Mouse (Mus musculus): ENCODE measurements at regions not wholly inside any gene's neighbourhood (a gene's known extent, or its start where the extent isn't known, plus 50 kb on each side); places are given as distances from the start of the nearest gene placed in this dataset.
"Not testable (repeated sequence)": the region's sequence is repeated elsewhere in the genome, so short reads cannot be mapped to it uniquely, and the experiment has no call there.

DNA sequence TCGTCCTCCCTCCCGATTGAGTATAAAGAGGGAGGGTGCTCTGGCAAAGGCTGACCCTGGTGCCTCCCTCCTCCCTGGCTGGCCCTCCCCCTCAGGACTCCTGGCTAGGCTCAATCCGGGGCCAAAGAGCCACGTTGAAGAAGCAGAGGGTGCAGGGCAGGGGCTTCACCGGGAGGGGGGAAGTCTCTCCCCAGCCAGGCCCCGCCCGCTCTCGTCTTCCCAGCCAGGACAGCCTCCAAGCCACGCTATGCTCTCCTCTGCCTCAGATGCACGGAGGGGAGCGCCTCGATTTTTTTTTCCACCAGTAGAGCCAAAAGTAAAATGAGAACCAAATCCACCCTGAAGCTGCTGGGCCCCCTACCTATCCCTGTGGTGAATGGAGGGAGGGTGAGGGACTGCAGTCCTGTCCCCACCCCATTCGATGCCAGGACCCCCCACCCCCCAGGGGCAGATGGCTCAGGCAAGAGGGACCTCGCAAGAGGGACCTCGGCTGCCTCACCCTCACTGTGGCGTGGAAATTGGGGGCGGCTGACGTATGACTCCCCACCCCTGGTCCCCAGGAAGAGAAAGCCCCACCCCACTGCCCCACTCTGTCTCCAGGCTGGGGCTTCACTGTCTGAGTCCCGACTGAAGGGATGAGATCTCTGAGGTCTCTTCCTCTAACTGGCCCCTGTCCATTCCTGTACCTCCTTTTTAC is 53.2 kb upstream of the Col1a1 start:
- H3K9me3 ChIP-seq = no peaks in the 10 kb centered on the region
- peaks cover 62% of the 10 kb centered on the region for H3K27me3 ChIP-seq
- peak overlapping the region; percentile 40 for H3K4me2 ChIP-seq
- peak overlapping the region; percentile 36; the same call in 1 of the 2 replicates for H3K27ac ChIP-seq
- 0 out of 2 replicates have a peak overlapping the region, but pooled peaks have one; percentile 7 for H3K4me3 ChIP-seq (replicated peaks)
- no peaks in the 10 kb centered on the region for H3K36me3 ChIP-seq (replicated peaks)
- 6% methylated on average over 19 of the region's 19 CpGs for WGBS
- no peak for ATAC-seq (ENCODE audit: low FRiP score)
- peak overlapping the region; percentile 42; the same call in 1 of the 2 replicates for H3K9ac ChIP-seq
- peaks cover 29% of the 10 kb centered on the region for H3K4me1 ChIP-seq

DNA sequence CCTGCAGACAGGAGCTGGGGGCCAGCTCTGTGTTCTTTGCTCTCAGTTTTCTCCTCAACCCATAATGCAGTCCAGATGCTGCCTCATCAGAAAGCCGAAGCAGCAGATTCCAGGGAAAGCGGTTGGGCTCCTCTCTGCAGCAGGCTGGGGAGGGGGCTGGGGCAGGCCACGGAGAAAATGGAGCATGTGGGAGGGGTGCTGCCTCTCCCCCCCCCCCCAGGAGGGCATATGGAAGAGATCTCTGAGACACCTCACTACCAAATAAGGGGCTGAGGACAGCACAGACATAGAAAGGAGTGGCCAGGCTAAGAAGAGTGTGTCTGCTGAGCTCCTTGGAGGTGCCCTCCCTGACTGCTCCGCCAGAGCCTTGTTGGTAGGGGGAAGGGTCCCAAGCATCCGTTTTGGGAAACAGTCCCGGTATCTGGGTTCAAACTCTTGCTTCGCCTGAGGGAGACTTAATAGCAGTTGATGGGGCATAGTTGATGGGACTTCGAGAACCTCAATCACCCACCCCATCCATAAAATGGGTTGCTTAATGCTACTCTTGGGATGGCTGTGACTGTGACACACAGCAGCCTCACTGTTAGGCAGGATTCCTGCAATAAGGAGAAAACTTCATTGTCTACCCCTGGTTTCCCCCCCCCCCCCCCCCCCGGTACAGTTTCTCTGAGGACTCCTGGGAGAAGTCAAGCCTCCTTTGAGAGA is 53.9 kb upstream of the Col1a1 start:
- H3K4me1 ChIP-seq = peaks cover 29% of the 10 kb centered on the region
- peaks cover 62% of the 10 kb centered on the region for H3K27me3 ChIP-seq
- H3K36me3 ChIP-seq (replicated peaks) = no peaks in the 10 kb centered on the region
- peak overlapping the region; percentile 36; the same call in 1 of the 2 replicates for H3K27ac ChIP-seq
- 0 out of 2 replicates have a peak overlapping the region, but pooled peaks have one; percentile 7 for H3K4me3 ChIP-seq (replicated peaks)
- WGBS = 20% methylated on average over 9 of the region's 9 CpGs
- peak overlapping the region; percentile 40; the same call in 1 of the 2 replicates for H3K4me2 ChIP-seq
- H3K9me3 ChIP-seq = no peaks in the 10 kb centered on the region
- H3K9ac ChIP-seq = no peak overlapping the region
- no peak for ATAC-seq (ENCODE audit: low FRiP score)

DNA sequence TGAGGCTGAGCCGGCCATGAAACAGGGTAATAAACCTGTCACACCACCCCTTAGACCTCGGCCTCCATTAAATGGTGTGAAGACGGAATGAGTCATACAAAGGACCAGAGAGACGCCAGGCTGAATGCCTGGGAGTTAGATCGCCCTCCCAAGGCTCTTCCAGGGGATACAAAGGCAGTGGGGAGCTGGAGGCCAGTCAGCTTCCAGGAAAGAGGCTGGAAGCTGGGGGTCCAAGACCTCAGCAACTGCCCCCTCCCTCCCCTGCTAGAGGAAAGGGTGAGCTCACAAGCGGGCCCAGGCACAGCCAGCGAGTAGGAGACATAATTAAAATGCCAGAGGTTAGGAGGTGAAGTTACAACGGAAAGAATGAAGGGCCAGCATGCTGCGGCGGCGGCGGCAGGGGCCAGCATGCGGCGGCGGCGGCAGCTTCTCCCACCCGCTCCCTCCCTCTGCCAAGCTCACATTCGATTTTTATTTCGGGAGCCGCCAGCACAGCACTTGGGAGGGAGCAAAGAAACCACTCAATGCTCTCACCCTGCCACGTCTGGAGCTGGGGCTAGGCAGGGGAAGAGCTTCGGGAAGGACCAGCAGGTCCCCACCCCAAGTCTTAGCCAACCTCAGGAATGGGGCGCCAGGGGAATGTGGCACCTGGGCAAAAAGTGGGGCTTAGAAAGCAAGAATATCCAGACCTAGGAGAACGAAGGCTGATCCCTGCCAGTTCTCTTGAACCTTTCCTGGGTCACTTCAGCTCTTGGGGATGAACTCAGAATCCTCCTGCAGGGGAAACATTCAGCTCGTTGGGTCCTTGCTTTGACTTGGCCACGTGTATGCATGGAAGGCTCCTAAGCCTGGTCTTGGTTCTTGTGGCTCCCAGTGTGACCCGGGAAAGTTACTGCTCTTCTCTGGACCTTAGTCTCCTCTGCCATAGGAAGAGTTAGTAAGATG is 54.9 kb upstream of the Col1a1 start:
- peak overlapping the region; percentile 11 for H3K4me3 ChIP-seq (replicated peaks)
- WGBS = 4% methylated on average over 27 of the region's 27 CpGs
- no peaks in the 10 kb centered on the region for H3K9me3 ChIP-seq
- H3K27ac ChIP-seq = peak overlapping the region; percentile 59
- H3K27me3 ChIP-seq = peaks cover 62% of the 10 kb centered on the region
- H3K9ac ChIP-seq = peak overlapping the region; percentile 29; the same call in 1 of the 2 replicates
- ATAC-seq (ENCODE audit: low FRiP score) = no peak
- peaks cover 29% of the 10 kb centered on the region for H3K4me1 ChIP-seq
- peak overlapping the region; percentile 52 for H3K4me2 ChIP-seq
- no peaks in the 10 kb centered on the region for H3K36me3 ChIP-seq (replicated peaks)

DNA sequence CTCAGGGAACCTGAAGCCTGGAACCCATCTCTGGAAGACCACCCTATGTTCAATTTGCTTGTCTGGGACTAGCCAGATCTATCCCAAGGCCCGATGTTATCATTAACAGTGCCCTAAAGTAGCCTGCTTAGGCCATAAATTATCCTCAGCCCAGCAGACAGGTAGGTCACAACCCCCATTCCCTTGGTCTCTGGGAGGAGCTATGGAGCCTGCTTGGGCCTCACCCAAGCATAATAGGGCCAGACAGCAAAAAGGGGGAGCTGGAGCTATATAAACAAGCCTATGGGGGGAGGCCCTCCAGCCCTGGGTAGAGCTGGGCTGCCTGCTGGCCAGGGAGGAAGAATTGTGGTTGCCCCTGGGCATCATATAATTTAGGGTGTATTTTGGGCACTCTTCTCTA is 59.3 kb upstream of the Col1a1 start:
- H3K4me3 ChIP-seq (replicated peaks) = no peak overlapping the region
- no peak for ATAC-seq (ENCODE audit: low FRiP score)

DNA sequence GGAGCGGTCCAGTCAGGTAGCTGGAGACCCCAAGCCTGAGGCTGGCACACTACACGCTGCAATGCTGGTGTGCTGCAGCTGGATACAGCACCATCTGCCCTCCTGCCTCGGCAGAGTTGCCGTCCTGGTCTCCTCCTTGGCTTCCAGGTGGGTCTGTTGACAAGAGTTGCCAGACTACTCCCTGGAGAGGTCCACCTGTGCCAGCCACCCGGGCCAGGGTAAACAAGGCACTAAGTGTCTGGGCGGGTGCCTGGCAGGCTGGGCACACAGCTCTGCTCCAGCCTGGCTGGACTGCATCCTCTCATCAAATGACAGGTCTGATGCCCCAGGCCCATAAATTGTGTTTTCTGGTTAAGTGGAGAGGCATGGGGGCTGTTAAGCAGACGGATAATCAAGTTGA is 61.0 kb upstream of the Col1a1 start:
- 71% methylated on average over 7 of the region's 7 CpGs for WGBS
- H3K27me3 ChIP-seq = peaks cover 52% of the 10 kb centered on the region
- H3K27ac ChIP-seq = no peak overlapping the region
- H3K36me3 ChIP-seq (replicated peaks) = no peaks in the 10 kb centered on the region
- H3K4me2 ChIP-seq = no peak overlapping the region
- no peaks in the 10 kb centered on the region for H3K9me3 ChIP-seq
- no peak for ATAC-seq (ENCODE audit: low FRiP score)
- peaks cover 17% of the 10 kb centered on the region for H3K4me1 ChIP-seq
- no peak overlapping the region for H3K9ac ChIP-seq
- no peak overlapping the region for H3K4me3 ChIP-seq (replicated peaks)

More for the DNA sequence above, 59.3 kb upstream of the Col1a1 start:
- Histone ChIP-seq H3K9ac (no peak overlapping the region), H3K4me1 (peaks cover 28% of the 10 kb centered on the region), H3K36me3 (replicated peaks) (no peaks in the 10 kb centered on the region), H3K27me3 (peaks cover 64% of the 10 kb centered on the region), H3K9me3 (no peaks in the 10 kb centered on the region), H3K4me2 (no peak overlapping the region), H3K27ac (no peak overlapping the region)
- 93% methylated on average over 1 of the region's 1 CpGs for WGBS

DNA sequence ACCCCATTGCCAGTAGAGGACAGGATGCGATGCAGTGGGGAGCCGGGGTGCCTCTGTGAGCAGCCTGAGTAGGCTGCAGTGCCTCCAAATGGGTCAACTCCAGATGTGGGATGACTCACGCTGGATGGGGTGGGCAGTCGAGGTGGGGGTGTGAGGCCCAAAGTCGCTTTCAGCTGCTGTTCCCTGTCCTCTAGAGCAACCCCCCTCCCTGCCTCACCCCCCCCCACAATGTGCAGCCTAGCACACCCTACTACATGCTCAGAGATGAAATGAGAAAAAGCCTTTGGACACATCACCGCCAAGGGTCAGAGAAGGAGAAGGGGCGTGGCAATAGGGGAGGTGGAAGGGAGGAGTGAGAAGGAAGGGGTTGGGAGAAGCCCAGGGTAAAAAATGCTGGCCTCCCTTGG is 61.9 kb upstream of the Col1a1 start:
- H3K4me3 ChIP-seq (replicated peaks) = no peak overlapping the region

DNA sequence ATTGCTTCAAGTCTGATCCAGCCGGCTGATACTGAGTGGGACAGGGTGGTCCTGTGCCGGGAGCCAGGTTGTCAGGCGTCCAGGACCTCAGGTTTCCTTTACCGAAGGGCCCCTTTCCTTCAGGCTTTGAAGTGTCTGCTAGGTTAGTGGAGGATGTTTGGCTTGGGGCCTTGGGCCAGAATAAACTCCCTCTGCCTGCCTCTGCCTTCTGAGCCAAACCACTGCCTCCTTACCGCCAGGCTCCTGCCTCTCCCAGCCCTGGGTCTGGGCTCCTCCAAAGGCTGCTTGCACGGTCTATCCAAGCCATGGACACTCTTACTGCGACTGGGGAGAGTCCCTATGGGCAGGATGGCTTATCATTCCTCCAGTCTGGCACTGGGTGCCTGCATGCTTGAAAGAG is 62.3 kb upstream of the Col1a1 start:
- H3K27me3 ChIP-seq = peaks cover 43% of the 10 kb centered on the region
- peaks cover 17% of the 10 kb centered on the region for H3K4me1 ChIP-seq
- no peaks in the 10 kb centered on the region for H3K9me3 ChIP-seq
- H3K36me3 ChIP-seq (replicated peaks) = no peaks in the 10 kb centered on the region
- H3K27ac ChIP-seq = no peak overlapping the region
- WGBS = 6% methylated on average over 7 of the region's 7 CpGs
- H3K4me2 ChIP-seq = no peak overlapping the region
- H3K4me3 ChIP-seq (replicated peaks) = no peak overlapping the region
- no peak for ATAC-seq (ENCODE audit: low FRiP score)
- no peak overlapping the region for H3K9ac ChIP-seq

More for the DNA sequence above, 61.9 kb upstream of the Col1a1 start:
- 9% methylated on average over 7 of the region's 7 CpGs for WGBS
- Histone ChIP-seq H3K27ac (no peak overlapping the region), H3K4me1 (peaks cover 17% of the 10 kb centered on the region), H3K9me3 (no peaks in the 10 kb centered on the region), H3K4me2 (no peak overlapping the region), H3K36me3 (replicated peaks) (no peaks in the 10 kb centered on the region), H3K27me3 (peaks cover 48% of the 10 kb centered on the region), H3K9ac (no peak overlapping the region)
- ATAC-seq (ENCODE audit: low FRiP score) = no peak

DNA sequence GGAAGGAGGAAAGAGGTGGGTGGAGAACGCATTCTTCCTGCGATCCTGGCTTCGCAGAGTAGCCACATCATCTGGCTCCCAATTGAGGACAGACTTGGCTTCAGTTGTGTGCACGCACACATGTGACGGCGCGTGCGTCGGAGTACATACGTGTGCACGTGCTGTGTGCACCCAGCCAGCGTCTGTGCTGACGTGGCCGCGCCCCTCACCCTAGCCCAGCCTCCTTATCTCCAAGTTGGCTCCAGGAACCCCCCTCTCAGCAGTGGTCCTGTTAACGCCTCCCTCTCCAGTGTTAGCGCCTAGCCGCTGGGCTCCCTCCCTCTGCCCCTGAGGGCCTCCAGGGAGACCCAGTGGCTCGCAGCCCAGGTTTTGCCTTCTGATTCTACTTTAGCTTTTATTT is 63.1 kb upstream of the Col1a1 start:
- Histone ChIP-seq H3K27me3 (peaks cover 42% of the 10 kb centered on the region), H3K4me1 (peaks cover 17% of the 10 kb centered on the region), H3K36me3 (replicated peaks) (no peaks in the 10 kb centered on the region), H3K4me2 (peak overlapping the region; percentile 54), H3K4me3 (replicated peaks) (peak overlapping the region; percentile 23), H3K9ac (no peak overlapping the region; the same call in 1 of the 2 replicates), H3K9me3 (no peaks in the 10 kb centered on the region), H3K27ac (no peak overlapping the region)
- ATAC-seq (ENCODE audit: low FRiP score) = no peak
- WGBS = 1% methylated on average over 19 of the region's 19 CpGs

DNA sequence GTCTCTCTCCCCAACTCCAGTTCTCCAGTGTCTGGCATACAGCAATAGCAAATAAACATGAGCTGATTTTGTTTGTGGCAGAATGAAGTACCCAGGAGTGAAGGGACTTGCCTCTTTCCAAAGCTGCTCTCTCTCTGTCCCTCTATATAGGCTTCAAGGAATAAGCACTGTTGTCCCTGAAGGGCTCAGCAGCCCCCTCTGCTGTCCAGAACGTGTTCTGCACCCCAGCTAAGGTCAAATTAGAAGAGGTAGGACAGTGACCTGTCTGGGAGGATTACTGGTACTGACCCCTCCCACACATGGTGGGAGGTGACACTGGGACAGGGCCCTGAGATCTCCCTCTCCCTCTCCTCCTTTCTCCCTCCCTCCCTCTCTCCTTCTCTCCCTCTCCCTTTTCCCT is 65.7 kb upstream of the Col1a1 start:
- no peak overlapping the region for H3K4me3 ChIP-seq (replicated peaks)
- ATAC-seq (ENCODE audit: low FRiP score) = no peak
- H3K4me1 ChIP-seq = peaks cover 17% of the 10 kb centered on the region
- no peaks in the 10 kb centered on the region for H3K36me3 ChIP-seq (replicated peaks)
- peaks cover 39% of the 10 kb centered on the region for H3K27me3 ChIP-seq
- WGBS = 0% methylated on average over 1 of the region's 1 CpGs
- no peaks in the 10 kb centered on the region for H3K9me3 ChIP-seq
- H3K27ac ChIP-seq = no peak overlapping the region
- H3K4me2 ChIP-seq = no peak overlapping the region
- H3K9ac ChIP-seq = no peak overlapping the region

DNA sequence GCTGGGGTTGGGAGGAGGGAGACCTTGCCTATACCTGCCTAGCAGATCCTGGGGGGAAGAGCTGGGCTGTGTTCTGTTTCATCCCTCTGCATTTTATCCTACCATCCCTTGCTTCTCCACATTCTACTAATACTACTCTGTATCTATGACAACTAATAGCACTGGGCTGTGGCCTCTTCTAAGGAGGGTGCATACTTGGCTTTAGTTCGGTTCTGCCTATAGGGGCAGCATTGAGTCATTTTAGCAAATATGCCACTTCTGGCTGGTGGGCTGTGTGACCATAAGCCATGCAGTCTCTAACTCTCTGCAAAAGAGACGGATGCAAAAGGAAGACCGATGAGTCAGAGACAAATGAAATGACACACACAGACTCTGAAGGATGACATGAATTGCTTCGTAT is 66.2 kb upstream of the Col1a1 start:
- H3K36me3 ChIP-seq (replicated peaks); ATAC-seq (ENCODE audit: low FRiP score); H3K27ac ChIP-seq; H3K4me3 ChIP-seq (replicated peaks); H3K9ac ChIP-seq; H3K4me2 ChIP-seq; H3K9me3 ChIP-seq: not testable (repeated sequence)
- WGBS = 25% methylated on average over 4 of the region's 4 CpGs
- Histone ChIP-seq H3K27me3 (peaks cover 35% of the 10 kb centered on the region), H3K4me1 (peaks cover 17% of the 10 kb centered on the region)

DNA sequence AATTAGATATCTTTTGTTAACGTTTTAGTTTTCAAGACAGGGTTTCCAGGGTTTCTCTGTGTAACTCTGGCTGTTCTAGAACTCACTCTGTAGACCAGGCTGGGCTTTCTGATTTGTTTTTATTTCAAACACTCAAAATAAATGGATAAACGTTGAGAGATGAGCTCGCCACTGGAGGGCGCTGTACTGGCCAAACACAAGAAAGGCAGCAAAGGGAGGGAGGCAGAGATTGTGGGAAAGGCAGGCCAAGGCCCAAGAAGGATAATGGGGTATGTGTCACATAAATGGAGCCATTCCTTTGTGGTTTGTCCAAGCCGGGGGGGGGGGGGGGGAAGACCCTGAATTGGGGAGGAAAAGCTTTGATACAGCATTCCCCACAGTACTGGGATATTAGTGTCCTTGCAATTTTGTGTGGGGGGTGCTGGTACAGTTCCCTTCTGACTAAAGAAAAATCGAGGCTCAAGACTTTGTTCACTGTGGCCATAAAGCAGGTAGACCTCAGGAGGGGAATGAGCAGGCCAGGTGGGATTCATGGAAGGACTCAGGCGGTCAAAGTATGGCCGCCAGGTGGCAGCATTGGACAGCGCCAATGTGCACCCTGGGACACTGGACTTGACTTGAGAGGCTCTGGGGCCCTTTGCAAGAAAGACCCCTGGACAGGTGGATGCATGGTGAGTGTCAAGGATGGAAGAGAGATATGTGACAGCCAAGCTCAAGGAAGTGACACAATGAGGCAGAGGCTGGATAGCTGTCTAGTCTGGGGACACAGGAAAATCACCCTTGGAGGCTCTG is 69.7 kb upstream of the Col1a1 start:
- 0 out of 2 replicates have a peak, but pooled peaks have one; percentile 46 for ATAC-seq (ENCODE audit: low FRiP score)
- Histone ChIP-seq H3K4me2 (no peak overlapping the region), H3K36me3 (replicated peaks) (no peaks in the 10 kb centered on the region), H3K27ac (no peak overlapping the region), H3K27me3 (peaks cover 2% of the 10 kb centered on the region; the same call in 1 of the 2 replicates), H3K9me3 (no peaks in the 10 kb centered on the region), H3K9ac (no peak overlapping the region), H3K4me1 (no peaks in the 10 kb centered on the region), H3K4me3 (replicated peaks) (no peak overlapping the region)
- 18% methylated on average over 9 of the region's 9 CpGs for WGBS
